22 mouse cellular contexts compared by ENCODE assay signal in genomic region chr11:36872961-36873360, GRCm38 (mm10).
DNase-seq lines count a peak whose midpoint lies in the region; ATAC-seq and TF ChIP-seq lines count a peak whose summit lies in the region.
"Had no signal": no experiment of that assay in that cellular context is flagged by ENCODE, and none has a peak within 500 bp of the region (broad histone marks: within the 10 kb centered on the region; RNA-seq: fewer than 3 reads in every experiment).

No protein-coding gene starts in this region.

- no peak for ATAC-seq in forebrain, embryonic 14.5 days
- no peak for ATAC-seq in forebrain, embryonic 11.5 days (replicated peaks; ENCODE audit: low FRiP score)
- ATAC-seq in limb, embryonic 14.5 days (ENCODE audit: low FRiP score, low read depth): 0 out of 2 replicates have a peak, but pooled peaks have one; percentile 50
- ATAC-seq: hindbrain, embryonic 16.5 days; intestine, embryonic 16.5 days had no signal

- H3K36me3 ChIP-seq in forebrain, embryonic 14.5 days (ENCODE audit: control insufficient read depth, insufficient read depth, low read length): no peaks in the 10 kb centered on the region
- no peaks in the 10 kb centered on the region for H3K36me3 ChIP-seq in forebrain, embryonic 11.5 days (ENCODE audit: control insufficient read depth, insufficient read depth, low read length)
- no peaks in the 10 kb centered on the region for H3K36me3 ChIP-seq in limb, embryonic 14.5 days (ENCODE audit: control insufficient read depth, insufficient read depth, low read length)
- no peaks in the 10 kb centered on the region for H3K36me3 ChIP-seq in limb, embryonic 10.5 days
- H3K36me3 ChIP-seq: embryonic facial prominence, embryonic 15.5 days; G1E; limb, embryonic 15.5 days; liver, embryonic 15.5 days; midbrain, embryonic 10.5 days had no signal

- no peak for TF ChIP-seq CTCF in brain, embryonic 14.5 days (IDR thresholded peaks at IDR 0.05; ENCODE audit: borderline replicate concordance, extremely low read depth, insufficient read depth, insufficient read length)

- H3K4me1 ChIP-seq in forebrain, embryonic 14.5 days (ENCODE audit: control insufficient read depth, insufficient read depth, low read length): no peaks in the 10 kb centered on the region
- H3K4me1 ChIP-seq in forebrain, embryonic 11.5 days (replicated peaks; ENCODE audit: control insufficient read depth, insufficient read depth, low read length): no peaks in the 10 kb centered on the region
- H3K4me1 ChIP-seq in limb, embryonic 14.5 days (ENCODE audit: control insufficient read depth, insufficient read depth, low read length): no peaks in the 10 kb centered on the region
- no peaks in the 10 kb centered on the region for H3K4me1 ChIP-seq in limb, embryonic 10.5 days
- H3K4me1 ChIP-seq: embryonic facial prominence, embryonic 15.5 days; limb, embryonic 15.5 days; liver, embryonic 15.5 days had no signal

- no peak for TF ChIP-seq POLR2A in limb, embryonic 14.5 days (IDR thresholded peaks at IDR 0.05; ENCODE audit: borderline replicate concordance, extremely low read depth, insufficient read depth, insufficient read length)
- no peak for TF ChIP-seq POLR2A in brain, embryonic 14.5 days (IDR thresholded peaks at IDR 0.05; ENCODE audit: borderline replicate concordance, extremely low read depth, insufficient read depth, insufficient read length, poor library complexity, severe bottlenecking)

- H3K4me2 ChIP-seq in forebrain, embryonic 14.5 days (ENCODE audit: low read length): no peak overlapping the region
- H3K4me2 ChIP-seq in forebrain, embryonic 11.5 days (ENCODE audit: low read depth, low read length, severe bottlenecking): no peak overlapping the region
- H3K4me2 ChIP-seq in limb, embryonic 14.5 days (replicated peaks; ENCODE audit: low read depth, low read length, severe bottlenecking): no peak overlapping the region
- H3K4me2 ChIP-seq: embryonic facial prominence, embryonic 15.5 days; heart, embryonic 11.5 days; limb, embryonic 15.5 days; liver, embryonic 15.5 days had no signal

- H3K9me3 ChIP-seq in forebrain, embryonic 14.5 days (replicated peaks; ENCODE audit: control insufficient read depth, low read length): no peaks in the 10 kb centered on the region
- no peaks in the 10 kb centered on the region for H3K9me3 ChIP-seq in forebrain, embryonic 11.5 days (ENCODE audit: control insufficient read depth, low read length)
- H3K9me3 ChIP-seq in limb, embryonic 14.5 days (ENCODE audit: control insufficient read depth, low read length): no peaks in the 10 kb centered on the region
- no peaks in the 10 kb centered on the region for H3K9me3 ChIP-seq in limb, embryonic 10.5 days (replicated peaks)
- H3K9me3 ChIP-seq: embryonic facial prominence, embryonic 15.5 days; G1E; limb, embryonic 15.5 days; liver, embryonic 15.5 days; midbrain, embryonic 10.5 days had no signal

- intact Hi-C loops in heart, postnatal 14 days (cut with DNase I): no loop called here

- 38% methylated on average over 4 of the region's 4 CpGs for WGBS in forebrain, embryonic 14.5 days
- 70% methylated on average over 4 of the region's 4 CpGs for WGBS in forebrain, embryonic 11.5 days
- 58% methylated on average over 4 of the region's 4 CpGs for WGBS in limb, embryonic 14.5 days
- 78% methylated on average over 4 of the region's 4 CpGs for WGBS in limb, embryonic 10.5 days

- no peak overlapping the region for H3K4me3 ChIP-seq in forebrain, embryonic 14.5 days (ENCODE audit: low read depth, low read length)
- no peak overlapping the region for H3K4me3 ChIP-seq in forebrain, embryonic 11.5 days (ENCODE audit: low read depth, low read length)
- no peak overlapping the region for H3K4me3 ChIP-seq in limb, embryonic 14.5 days (replicated peaks; ENCODE audit: low read length)
- no peak overlapping the region for H3K4me3 ChIP-seq in limb, embryonic 10.5 days
- H3K4me3 ChIP-seq: embryonic facial prominence, embryonic 15.5 days; limb, embryonic 15.5 days; liver, embryonic 15.5 days; midbrain, embryonic 10.5 days had no signal

- no peak overlapping the region for H3K27ac ChIP-seq in forebrain, embryonic 14.5 days (ENCODE audit: low read depth, low read length)
- H3K27ac ChIP-seq in forebrain, embryonic 11.5 days (ENCODE audit: low read depth, low read length): no peak overlapping the region
- no peak overlapping the region for H3K27ac ChIP-seq in limb, embryonic 14.5 days (replicated peaks; ENCODE audit: low read depth, low read length)
- no peak overlapping the region for H3K27ac ChIP-seq in limb, embryonic 10.5 days
- H3K27ac ChIP-seq: embryonic facial prominence, embryonic 15.5 days; limb, embryonic 15.5 days; liver, embryonic 15.5 days; midbrain, embryonic 10.5 days had no signal

- DNase-seq in forebrain, embryonic 14.5 days (ENCODE audit: low spot score): peak; percentile 24
- no peak for DNase-seq in forebrain, embryonic 11.5 days (ENCODE audit: low spot score)
- no peak for DNase-seq in limb, embryonic 14.5 days (ENCODE audit: low spot score)
- DNase-seq in limb, embryonic 10.5 days (ENCODE audit: low spot score): no peak
- peak; percentile 35 for DNase-seq in brain, embryonic 14.5 days (ENCODE audit: low read depth)
- peak; percentile 29 for DNase-seq in layer of hippocampus, adult 9-10 months (ENCODE audit: low spot score)
- no peak for DNase-seq in thymus, postnatal 0 days (ENCODE audit: low spot score)
- no peak for DNase-seq in heart, postnatal 14 days
- DNase-seq: adrenal gland, postnatal 25 days; cerebellum, adult 2 months; heart, postnatal 10 days; kidney, postnatal 36 days; lung, postnatal 14 days; thymus, postnatal 25 days had no signal

- no peaks in the 10 kb centered on the region for H3K27me3 ChIP-seq in forebrain, embryonic 14.5 days (replicated peaks; ENCODE audit: control insufficient read depth, insufficient read depth, low read length)
- no peaks in the 10 kb centered on the region for H3K27me3 ChIP-seq in forebrain, embryonic 11.5 days (ENCODE audit: control insufficient read depth, insufficient read depth, low read length)
- H3K27me3 ChIP-seq in limb, embryonic 14.5 days (ENCODE audit: control insufficient read depth, insufficient read depth, low read length): no peaks in the 10 kb centered on the region
- H3K27me3 ChIP-seq in limb, embryonic 10.5 days (ENCODE audit: low read depth, poor library complexity, severe bottlenecking): no peaks in the 10 kb centered on the region
- H3K27me3 ChIP-seq: embryonic facial prominence, embryonic 15.5 days; limb, embryonic 15.5 days; liver, embryonic 15.5 days had no signal

- H3K9ac ChIP-seq in forebrain, embryonic 14.5 days (ENCODE audit: low read length): no peak overlapping the region
- no peak overlapping the region for H3K9ac ChIP-seq in forebrain, embryonic 11.5 days (ENCODE audit: low read length)
- no peak overlapping the region for H3K9ac ChIP-seq in limb, embryonic 14.5 days (ENCODE audit: low read depth, low read length, severe bottlenecking)
- H3K9ac ChIP-seq: embryonic facial prominence, embryonic 15.5 days; limb, embryonic 15.5 days; liver, embryonic 15.5 days had no signal

Comparison
In these comparisons a context has a peak if more than half of its experiments do, and no peak if none do; other contexts are left out.
1. DNase-seq: peak in forebrain, embryonic 14.5 days (single experiment), brain, embryonic 14.5 days (single experiment) and layer of hippocampus, adult 9-10 months (single experiment); none in forebrain, embryonic 11.5 days (single experiment), limb, embryonic 14.5 days (single experiment), limb, embryonic 10.5 days (single experiment), thymus, postnatal 0 days (single experiment) and heart, postnatal 14 days (0 of 2).